Mouse (Mus musculus): Measurements from ENCODE around the gene Tmco5b.
A peak's percentile ranks its signal among the peaks of the same experiment; 100 is the strongest.

Gene Tmco5b

GRCm38 (mm10) chr2:113285432-113285831 lies at the start of gene Tmco5b:
Gene Tmco5b, plus strand, starts transcription at chr2:113285732.
- DNase-seq (ENCODE audit: low spot score): no peak

GRCm38 (mm10) chr2:113236993-113237392 lies 48.5 kb upstream of the Tmco5b start:
- DNase-seq (ENCODE audit: low spot score): no peak

- DNase-seq (ENCODE audit: low spot score): no peak
These were observed 46.7 kb upstream of the Tmco5b start for GRCm38 (mm10) chr2:113238871-113239270.

- no peak for DNase-seq (ENCODE audit: low spot score)
These were observed 17.1 kb downstream of the Tmco5b start for GRCm38 (mm10) chr2:113302349-113303239.

GRCm38 (mm10) chr2:113303240-113303538 lies 17.7 kb downstream of the Tmco5b start:
- no peak for DNase-seq (ENCODE audit: low spot score)

GRCm38 (mm10) chr2:113305339-113305738 lies 19.8 kb downstream of the Tmco5b start:
- peak; percentile 67 for DNase-seq (ENCODE audit: low spot score)

- DNase-seq (ENCODE audit: low spot score): no peak
These were observed 25.7 kb downstream of the Tmco5b start for GRCm38 (mm10) chr2:113311211-113311610.

- no peak for DNase-seq (ENCODE audit: low spot score)
These were observed 37.5 kb downstream of the Tmco5b start for GRCm38 (mm10) chr2:113323016-113323415.

- DNase-seq (ENCODE audit: low spot score): no peak
These were observed 48.4 kb downstream of the Tmco5b start for GRCm38 (mm10) chr2:113333799-113334541.

GRCm38 (mm10) chr2:113335561-113336294 lies 50.2 kb downstream of the Tmco5b start:
- DNase-seq (ENCODE audit: low spot score): no peak

- no peak for DNase-seq (ENCODE audit: low spot score)
These were observed 59.0 kb downstream of the Tmco5b start for GRCm38 (mm10) chr2:113344536-113344935.

Data from testis, postnatal 14 days (tissue).